Mouse (Mus musculus) erythroblast, embryonic 14.5 days (primary cell): Measurements from ENCODE around the gene Pnpla7.

Experiments used
- GATA1 ChIP-seq: IDR thresholded peaks from 2 replicates; pipeline ENCODE4 v1.6.1; 2012; ENCODE audit warnings: low read length, inconsistent platforms, mixed read lengths
- TAL1 ChIP-seq: IDR thresholded peaks from 3 replicates; pipeline ENCODE4 v1.6.1; 2012; ENCODE audit warnings: low read length, inconsistent platforms, mixed read lengths

- no peak for TF ChIP-seq TAL1
- no peak for TF ChIP-seq GATA1
Observed at GRCm38 (mm10) chr2:25034994-25035393, 59.2 kb downstream of the Pnpla7 start.
